Mouse (Mus musculus) adrenal gland (tissue): ENCODE results near the gene Tmem240.

Experiments
- microRNA-seq, 2 experiments: library from miRNA; unstranded; fragments of <30 nt; microRNA quantifications; one replicate each; pipeline ENCODE4; 2019

Tmem240 gene

Small RNA genes lying within 50 kb of the gene (microRNA-seq; reads per million reads assigned to microRNA genes)
- gene Gm27743: 0 reads per million in 2 experiments
